Mouse (Mus musculus) embryonic facial prominence, embryonic 10.5 days (tissue): ENCODE data around the gene Lrrc73. TPM values are rescaled to one million over a fixed set of nuclear protein-coding genes. Genes with fewer than 3 reads are reported as not detected.

Source experiments
- microRNA counts: library from miRNA; unstranded; fragments of <30 nt; microRNA quantifications from one replicate; lab custom pipeline; 2017
- microRNA-seq: library from miRNA; unstranded; fragments of <30 nt; microRNA quantifications from one replicate; pipeline ENCODE4, GENCODE M21; 2017
- polyA plus RNA-seq: library from polyadenylated mRNA; unstranded; fragments of >200 nt; fragmentation: Nextera tagmentation; extraction: Ambion mirVana; gene quantifications from 2 replicates; pipeline ENCODE4 v1.2.1, GENCODE M21; 2016

Gene Lrrc73
- polyA plus RNA-seq, 1 experiment from 2014 or later, result 0.86 TPM

MicroRNA genes within 50 kb of the gene (microRNA counts, 519-probe panel; counts per million panel counts)
- microRNA mmu-miR-693-3p (lab: Ali Mortazavi, UCI) (188 counts per million, percentile 57 among the panel's probes with 10 or more counts), microRNA mmu-miR-693-5p (lab: Ali Mortazavi, UCI) (188 counts per million, percentile 57 among the panel's probes with 10 or more counts)

Small RNA genes lying within 50 kb of the gene (microRNA-seq; reads per million reads assigned to microRNA genes)
- gene Mir693, result 2.4 reads per million

Other genes with a start within 250 kb of the Lrrc73 start
- gene Vegfa, start 221.2 kb upstream of the Lrrc73 start, polyA plus RNA-seq, result 2.1 and 2.3 TPM in 2 replicates
- 152 and 154 TPM in 2 replicates for gene Mrps18a, start 142.5 kb upstream of the Lrrc73 start, polyA plus RNA-seq
- 9.8 and 10.2 TPM in 2 replicates for gene Rsph9, start 109.3 kb upstream of the Lrrc73 start, polyA plus RNA-seq
- 36.6 and 41.0 TPM in 2 replicates for gene Mad2l1bp, start 100.0 kb upstream of the Lrrc73 start, polyA plus RNA-seq
- 33.8 and 34.9 TPM in 2 replicates for gene Gtpbp2, start 92.5 kb upstream of the Lrrc73 start, polyA plus RNA-seq
- 15.1 and 15.7 TPM in 2 replicates for gene Polh, start 50.9 kb upstream of the Lrrc73 start, polyA plus RNA-seq
- 72.7 and 77.6 TPM in 2 replicates for gene Xpo5, start 50.7 kb upstream of the Lrrc73 start, polyA plus RNA-seq
- 125 and 130 TPM in 2 replicates for gene Polr1c, start 5.5 kb upstream of the Lrrc73 start, polyA plus RNA-seq
- 66.6 and 70.6 TPM in 2 replicates for gene Yipf3, start 5.5 kb upstream of the Lrrc73 start, polyA plus RNA-seq
- 60.2 and 62.6 TPM in 2 replicates for gene Tjap1, start 29.5 kb downstream of the Lrrc73 start, polyA plus RNA-seq
- 1.5 and 2.0 TPM in 2 replicates for gene Dlk2, start 43.9 kb downstream of the Lrrc73 start, polyA plus RNA-seq
- 6.3 and 6.6 TPM in 2 replicates for gene Abcc10, start 74.8 kb downstream of the Lrrc73 start, polyA plus RNA-seq
- gene Zfp318, start 130.2 kb downstream of the Lrrc73 start, polyA plus RNA-seq, result 10.5 and 12.6 TPM in 2 replicates
- 0.77 TPM in 1 of 2 replicates, not detected in the other for gene Crip3, start 175.4 kb downstream of the Lrrc73 start, polyA plus RNA-seq
- gene Slc22a7, start 184.9 kb downstream of the Lrrc73 start, polyA plus RNA-seq, result not detected in 2 replicates
- 0.67 and 0.80 TPM in 2 replicates for gene Ttbk1, start 234.1 kb downstream of the Lrrc73 start, polyA plus RNA-seq
- gene Dnph1, start 243.2 kb downstream of the Lrrc73 start, polyA plus RNA-seq, result 79.9 and 81.6 TPM in 2 replicates